20 mouse cellular contexts compared by ENCODE assay signal in genomic region chr14:115844773-115845427, GRCm38 (mm10).
DNase-seq lines count a peak whose midpoint lies in the region; ATAC-seq lines count a peak whose summit lies in the region.
"Had no signal": no experiment of that assay in that cellular context is flagged by ENCODE, and none has a peak within 500 bp of the region (broad histone marks: within the 10 kb centered on the region; RNA-seq: fewer than 3 reads in every experiment).

No protein-coding gene starts in this region.

- H3K4me2 ChIP-seq in hindbrain, embryonic 12.5 days (replicated peaks) = no peak overlapping the region
- H3K4me2 ChIP-seq in hindbrain, embryonic 14.5 days (replicated peaks) = no peak overlapping the region
- H3K4me2 ChIP-seq in neural tube, embryonic 11.5 days (ENCODE audit: low read depth) = no peak overlapping the region
- H3K4me2 ChIP-seq: embryonic facial prominence, embryonic 13.5 days; embryonic facial prominence, embryonic 15.5 days; forebrain, embryonic 12.5 days had no signal

- peak; percentile 75 for ATAC-seq in hindbrain, embryonic 12.5 days (ENCODE audit: low FRiP score)
- no peak for ATAC-seq in hindbrain, embryonic 14.5 days (ENCODE audit: low FRiP score)
- ATAC-seq in neural tube, embryonic 11.5 days (ENCODE audit: insufficient read depth, low FRiP score, low TSS enrichment) = peak; percentile 60; the same call in 1 of the 2 replicates
- ATAC-seq: forebrain, embryonic 14.5 days; forebrain, embryonic 16.5 days had no signal

- H3K27ac ChIP-seq in hindbrain, embryonic 12.5 days = no peak overlapping the region
- H3K27ac ChIP-seq in hindbrain, embryonic 14.5 days = no peak overlapping the region
- no peak overlapping the region for H3K27ac ChIP-seq in neural tube, embryonic 11.5 days (ENCODE audit: low read depth, low read length)
- H3K27ac ChIP-seq: embryonic facial prominence, embryonic 13.5 days; embryonic facial prominence, embryonic 15.5 days; forebrain, embryonic 10.5 days; forebrain, embryonic 12.5 days had no signal

- H3K9me3 ChIP-seq in hindbrain, embryonic 12.5 days (replicated peaks) = no peaks in the 10 kb centered on the region
- H3K9me3 ChIP-seq in hindbrain, embryonic 14.5 days (ENCODE audit: control insufficient read depth, low read length) = no peaks in the 10 kb centered on the region
- H3K9me3 ChIP-seq in neural tube, embryonic 11.5 days (ENCODE audit: control insufficient read depth, low read length) = no peaks in the 10 kb centered on the region
- H3K9me3 ChIP-seq: embryonic facial prominence, embryonic 13.5 days; embryonic facial prominence, embryonic 15.5 days; forebrain, embryonic 10.5 days; forebrain, embryonic 12.5 days had no signal

- no peak overlapping the region for H3K4me3 ChIP-seq in hindbrain, embryonic 12.5 days
- no peak overlapping the region for H3K4me3 ChIP-seq in hindbrain, embryonic 14.5 days (replicated peaks; ENCODE audit: low read length)
- no peak overlapping the region for H3K4me3 ChIP-seq in neural tube, embryonic 11.5 days (ENCODE audit: low read depth, low read length)
- H3K4me3 ChIP-seq: embryonic facial prominence, embryonic 13.5 days; embryonic facial prominence, embryonic 15.5 days; erythroblast, embryonic 14.5 days; forebrain, embryonic 10.5 days; forebrain, embryonic 12.5 days had no signal

- 77% methylated on average over 1 of the region's 1 CpGs for WGBS in hindbrain, embryonic 12.5 days
- WGBS in hindbrain, embryonic 14.5 days = 78% methylated on average over 1 of the region's 1 CpGs
- 91% methylated on average over 1 of the region's 1 CpGs for WGBS in neural tube, embryonic 11.5 days

- H3K9ac ChIP-seq in hindbrain, embryonic 12.5 days = no peak overlapping the region
- H3K9ac ChIP-seq in hindbrain, embryonic 14.5 days = no peak overlapping the region
- H3K9ac ChIP-seq in neural tube, embryonic 11.5 days (ENCODE audit: low read length) = no peak overlapping the region
- H3K9ac ChIP-seq: embryonic facial prominence, embryonic 13.5 days; embryonic facial prominence, embryonic 15.5 days; forebrain, embryonic 12.5 days had no signal

- no peak for DNase-seq in hindbrain, embryonic 14.5 days (ENCODE audit: low spot score)
- DNase-seq in neural tube, embryonic 11.5 days (ENCODE audit: low spot score) = no peak
- DNase-seq in neural tube, embryonic 10.5 days (ENCODE audit: extremely low spot score, low spot score) = no peak
- DNase-seq: adrenal gland, adult 2 months; adrenal gland, postnatal 25 days; cerebellum, adult 11 months; cerebellum, adult 18-20 months; cerebellum, adult 8-10 months; cerebellum, adult 9-11 months; cerebellum, postnatal 14 days; cerebellum, postnatal 36 days; embryo, embryonic 11 days had no signal

- H3K27me3 ChIP-seq in hindbrain, embryonic 12.5 days = no peaks in the 10 kb centered on the region
- no peaks in the 10 kb centered on the region for H3K27me3 ChIP-seq in hindbrain, embryonic 14.5 days (ENCODE audit: control insufficient read depth, insufficient read depth, low read length)
- no peaks in the 10 kb centered on the region for H3K27me3 ChIP-seq in neural tube, embryonic 11.5 days (ENCODE audit: control insufficient read depth, insufficient read depth, low read length)
- H3K27me3 ChIP-seq: embryonic facial prominence, embryonic 13.5 days; embryonic facial prominence, embryonic 15.5 days; forebrain, embryonic 12.5 days had no signal

- H3K4me1 ChIP-seq in hindbrain, embryonic 12.5 days = no peaks in the 10 kb centered on the region
- H3K4me1 ChIP-seq in hindbrain, embryonic 14.5 days (replicated peaks; ENCODE audit: control insufficient read depth, insufficient read depth, low read length) = no peaks in the 10 kb centered on the region
- no peaks in the 10 kb centered on the region for H3K4me1 ChIP-seq in neural tube, embryonic 11.5 days (ENCODE audit: control insufficient read depth, insufficient read depth, low read length)
- H3K4me1 ChIP-seq: embryonic facial prominence, embryonic 13.5 days; embryonic facial prominence, embryonic 15.5 days; forebrain, embryonic 10.5 days; forebrain, embryonic 12.5 days had no signal

- no peaks in the 10 kb centered on the region for H3K36me3 ChIP-seq in hindbrain, embryonic 12.5 days
- no peaks in the 10 kb centered on the region for H3K36me3 ChIP-seq in hindbrain, embryonic 14.5 days (replicated peaks; ENCODE audit: control insufficient read depth, insufficient read depth)
- H3K36me3 ChIP-seq in neural tube, embryonic 11.5 days (ENCODE audit: control insufficient read depth, insufficient read depth, low read length) = no peaks in the 10 kb centered on the region
- H3K36me3 ChIP-seq: embryonic facial prominence, embryonic 13.5 days; embryonic facial prominence, embryonic 15.5 days; forebrain, embryonic 10.5 days; forebrain, embryonic 12.5 days had no signal
